Mouse (Mus musculus) kidney, postnatal 14 days (tissue): Measurements from ENCODE around the gene Capn7.

Experiments
- DNase-seq: peaks from one replicate; pipeline ENCODE4 v3.0.0; 2022; ENCODE audit warnings: mixed read lengths

The Capn7 gene

GRCm38 (mm10) chr14:31336369-31337155, at the start of gene Capn7:
Gene Capn7 (plus strand): TSS chr14:31336638.
- DNase-seq: peak; percentile 98

GRCm38 (mm10) chr14:31313192-31313591, 23.2 kb upstream of the Capn7 start:
- DNase-seq: no peak

GRCm38 (mm10) chr14:31316613-31317012, 19.8 kb upstream of the Capn7 start:
- DNase-seq: no peak

GRCm38 (mm10) chr14:31317754-31318153, 18.7 kb upstream of the Capn7 start:
- no peak for DNase-seq

- no peak for DNase-seq
Measured at GRCm38 (mm10) chr14:31319546-31319945, 16.9 kb upstream of the Capn7 start.

DNA sequence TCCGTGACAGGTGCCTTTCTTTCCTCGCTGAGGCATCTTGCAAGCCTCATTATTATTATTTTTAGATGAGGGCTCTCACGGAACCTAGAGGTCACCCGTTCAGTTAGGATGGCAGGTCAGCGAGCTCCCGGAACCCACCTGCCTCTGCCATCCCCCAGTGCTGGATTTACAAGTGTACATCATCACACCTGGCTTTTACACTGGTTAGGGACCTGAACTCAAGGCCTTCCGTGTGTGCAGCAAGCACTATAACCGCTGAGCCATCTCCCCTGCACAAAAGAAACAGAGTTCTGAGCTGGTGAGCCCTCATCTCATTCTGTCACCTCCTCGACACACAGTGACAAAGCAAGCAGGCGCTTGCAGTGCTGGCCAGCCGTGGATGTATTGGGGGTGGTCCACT, 15.3 kb upstream of the Capn7 start:
- no peak for DNase-seq

DNA sequence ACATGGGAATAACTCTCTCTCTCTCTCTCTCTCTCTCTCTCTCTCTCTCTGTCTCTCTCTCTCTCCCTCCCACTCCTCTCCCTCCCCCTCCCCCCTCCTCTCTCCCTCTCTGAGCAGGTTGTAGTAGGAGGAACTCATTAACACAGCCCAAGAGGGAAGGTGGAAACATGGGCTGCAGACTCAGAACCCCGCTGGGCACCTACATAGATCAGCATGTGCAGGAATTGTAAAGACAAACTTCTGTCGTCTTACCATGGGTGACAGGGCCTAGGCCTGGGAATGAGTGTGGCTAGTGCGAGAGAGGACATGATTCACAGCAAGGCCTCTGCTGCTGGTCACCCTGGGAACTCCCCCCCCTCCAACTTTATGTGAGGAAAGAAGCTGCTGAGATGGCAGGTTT, 14.2 kb upstream of the Capn7 start:
- DNase-seq: no peak

GRCm38 (mm10) chr14:31323189-31323588, 13.2 kb upstream of the Capn7 start:
- peak; percentile 48 for DNase-seq

DNA sequence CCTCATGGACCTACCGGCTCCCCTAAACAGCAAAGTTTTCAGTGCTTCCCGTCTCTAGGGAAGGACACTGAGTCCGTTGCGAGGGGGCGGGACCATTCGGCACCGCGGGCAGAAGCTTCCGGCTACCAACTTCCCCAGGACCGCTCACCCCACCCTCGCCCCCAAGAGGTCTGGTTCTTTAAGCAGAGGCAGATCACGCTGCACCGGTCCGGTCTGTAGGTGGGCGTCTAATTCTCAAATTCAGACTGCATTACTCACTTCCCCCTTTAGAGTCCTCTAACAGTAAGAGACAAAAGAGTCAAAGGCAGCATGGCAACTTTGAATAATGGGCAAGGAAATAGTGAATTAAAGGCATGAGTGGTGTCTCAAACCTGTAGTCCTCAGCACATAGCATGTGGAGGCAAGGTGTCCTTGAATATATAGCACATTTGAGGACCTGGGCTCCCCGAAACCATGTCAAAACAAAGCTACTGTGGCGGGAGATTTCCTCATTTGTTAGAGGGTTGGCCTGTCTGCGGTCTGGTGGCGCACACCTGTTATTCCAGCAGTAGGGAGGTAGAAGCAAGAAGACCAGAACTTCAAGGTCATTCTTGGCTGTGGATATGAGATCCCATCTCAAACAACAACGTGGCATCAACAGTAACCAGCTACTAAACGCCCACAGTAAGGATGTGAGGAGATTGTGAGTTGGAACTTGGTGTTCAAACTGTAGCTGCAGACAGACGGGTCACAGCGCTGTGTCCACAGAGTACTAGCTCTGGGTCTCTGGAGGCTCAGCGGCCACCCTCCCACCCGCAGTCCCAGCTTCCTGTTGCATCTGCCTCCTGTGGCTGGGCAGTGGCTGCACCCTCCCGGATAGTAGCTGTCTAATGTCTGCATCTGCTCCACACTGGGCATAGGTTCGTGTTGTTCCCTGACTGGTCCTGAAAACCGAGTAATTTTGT, 12.3 kb upstream of the Capn7 start, which contains the start of gene Dnah1:
Dnah1 (minus strand) TSS at position 48 of the 944 bp plus-strand sequence.
- DNase-seq: peak; percentile 60

- DNase-seq: no peak
Measured at GRCm38 (mm10) chr14:31324851-31325250, 11.6 kb upstream of the Capn7 start.

DNA sequence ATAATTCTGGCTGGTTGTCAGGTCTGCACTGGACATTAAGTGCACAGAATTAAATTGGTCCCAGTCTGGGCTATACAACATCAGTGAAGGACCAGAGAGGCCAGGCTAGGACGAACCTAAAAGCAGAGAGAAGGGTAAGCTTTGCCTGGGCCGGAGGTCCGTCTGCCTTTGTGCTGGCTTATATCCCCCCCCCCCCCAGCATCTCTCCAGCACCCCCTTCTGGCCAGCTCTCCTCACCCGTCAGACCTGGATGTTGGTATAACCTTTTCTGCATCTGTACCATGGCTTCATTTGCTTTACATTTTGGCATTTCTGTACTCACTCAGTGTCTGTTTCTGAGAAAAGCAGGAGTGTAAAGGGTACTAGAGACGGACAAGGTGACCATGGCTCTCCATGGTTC, 10.9 kb upstream of the Capn7 start:
- no peak for DNase-seq

DNA sequence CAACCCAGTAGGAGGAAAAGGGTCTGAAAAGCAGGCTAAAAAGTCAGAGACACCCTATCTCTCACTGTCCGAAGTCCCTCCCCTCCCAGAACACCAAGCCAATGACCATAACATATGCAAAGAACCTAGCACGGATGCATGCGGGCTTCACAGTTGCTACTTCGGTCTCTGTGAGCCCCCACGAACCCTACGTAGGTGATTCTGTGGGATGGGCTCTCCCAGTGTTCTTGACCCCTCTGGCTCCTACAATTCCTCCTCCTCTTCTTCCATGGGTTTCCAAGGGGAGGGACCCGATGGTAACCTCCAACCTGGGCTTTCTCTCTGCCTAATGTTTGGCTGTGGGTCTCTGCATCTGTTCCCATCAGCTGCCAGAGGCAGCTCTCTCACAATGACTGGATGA, 9.7 kb upstream of the Capn7 start:
- no peak for DNase-seq

GRCm38 (mm10) chr14:31327196-31327595, 9.2 kb upstream of the Capn7 start:
- DNase-seq: no peak

GRCm38 (mm10) chr14:31327681-31328080, 8.8 kb upstream of the Capn7 start:
- no peak for DNase-seq

DNA sequence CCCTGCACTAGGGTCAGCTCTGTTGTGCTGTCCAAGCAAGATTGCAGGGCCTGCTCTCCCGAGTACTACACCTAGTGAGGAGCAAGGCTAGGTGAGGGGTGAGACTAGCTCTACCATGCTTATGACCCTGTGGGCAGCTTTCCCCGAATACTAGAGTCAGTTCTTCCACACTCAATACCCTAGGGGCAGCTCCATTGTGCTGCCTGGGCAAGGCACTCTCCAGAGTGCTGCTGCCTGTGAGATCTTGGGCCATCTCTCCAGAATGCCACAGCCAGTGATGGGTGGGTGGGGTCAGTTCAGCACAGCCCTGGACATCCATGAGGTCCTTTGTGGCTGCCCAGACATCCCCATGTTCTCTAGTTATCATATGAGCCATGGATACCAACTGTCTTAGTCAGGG, 6.7 kb upstream of the Capn7 start:
- no peak for DNase-seq

DNA sequence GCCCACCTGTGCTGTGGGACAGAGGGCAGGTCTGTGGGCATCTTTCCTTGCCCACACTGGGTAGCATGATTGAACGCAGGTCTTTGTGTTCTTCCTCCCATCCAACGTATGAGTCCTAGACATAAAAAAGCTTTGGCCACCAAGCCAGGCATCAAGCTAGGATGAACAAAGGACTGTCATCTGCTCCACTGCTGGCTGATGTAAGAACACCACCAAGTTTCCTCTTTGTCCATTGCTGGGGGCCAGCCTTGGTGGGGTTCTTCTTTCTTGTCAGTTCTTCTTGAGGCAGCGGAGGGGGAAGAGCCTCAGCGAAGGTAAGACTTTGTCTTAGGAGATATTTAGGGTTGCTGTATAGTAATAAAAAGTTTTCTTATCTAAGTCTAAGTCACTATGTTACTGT, 5.5 kb upstream of the Capn7 start:
- DNase-seq: no peak

GRCm38 (mm10) chr14:31335765-31336164, 673 bp upstream of the Capn7 start:
- no peak for DNase-seq

GRCm38 (mm10) chr14:31337406-31337805, 968 bp downstream of the Capn7 start:
- no peak for DNase-seq

- no peak for DNase-seq
Measured at GRCm38 (mm10) chr14:31337947-31338346, 1.5 kb downstream of the Capn7 start.

DNA sequence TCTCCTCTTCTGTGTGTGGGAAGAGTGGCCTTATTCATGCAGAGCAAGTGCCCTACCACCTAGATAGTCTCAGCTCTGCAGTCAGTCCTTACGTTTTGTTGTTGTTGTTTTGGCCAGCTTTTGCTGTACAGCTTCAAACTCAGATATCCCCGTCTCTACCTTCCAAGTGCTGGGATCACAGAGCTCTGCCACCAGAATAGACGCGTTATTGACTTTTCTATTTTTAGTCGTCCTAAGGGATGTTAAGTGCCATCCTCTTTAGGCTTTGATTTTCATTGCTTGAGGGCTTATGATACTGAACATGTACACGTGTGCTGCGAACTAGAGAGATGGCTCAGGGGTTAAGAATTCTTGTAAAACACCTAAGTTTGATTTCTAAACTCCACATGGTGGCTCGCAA, 6.8 kb downstream of the Capn7 start:
- no peak for DNase-seq

DNA sequence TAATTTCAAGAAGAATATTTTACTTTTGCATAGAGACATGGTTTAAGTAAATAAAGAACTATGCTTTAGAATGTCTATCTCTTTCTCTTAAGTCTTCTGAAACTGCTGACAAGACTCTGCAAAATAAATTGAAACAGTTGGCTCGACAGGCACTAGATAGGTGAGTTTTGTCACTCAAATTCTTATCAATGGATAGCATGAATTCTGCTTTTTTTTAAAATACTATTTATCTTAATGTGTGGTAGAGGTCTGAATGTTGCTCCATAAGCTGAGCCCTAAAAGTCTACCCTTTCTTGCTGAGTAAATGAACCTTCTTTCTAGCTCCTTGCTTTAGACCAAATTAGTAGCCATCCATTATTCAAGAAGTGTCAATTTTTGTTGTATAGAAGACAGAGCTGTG, 8.9 kb downstream of the Capn7 start:
- DNase-seq: no peak

DNA sequence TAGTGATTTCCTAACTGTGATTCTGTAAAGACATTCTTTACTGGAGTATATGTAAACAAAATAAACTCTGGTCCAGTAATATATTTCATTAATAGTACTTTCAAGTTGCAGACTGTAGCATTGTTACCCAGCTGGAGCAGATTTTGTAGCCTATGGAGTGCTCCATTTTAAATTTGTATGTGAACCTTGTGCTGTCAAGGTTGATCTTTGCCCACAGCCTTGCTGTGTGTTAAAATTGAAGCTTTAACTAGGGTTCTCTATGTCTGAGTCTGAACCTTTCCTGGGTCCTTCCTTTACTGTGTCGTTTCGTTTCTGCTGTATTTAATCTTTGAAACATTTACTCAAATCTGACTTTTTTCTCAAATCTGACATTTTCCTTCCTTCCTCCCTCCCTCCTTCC, 25.8 kb downstream of the Capn7 start:
- no peak for DNase-seq

- no peak for DNase-seq
Measured at GRCm38 (mm10) chr14:31364589-31364988, 28.2 kb downstream of the Capn7 start.

- peak; percentile 72 for DNase-seq
Measured at GRCm38 (mm10) chr14:31365350-31365749, 28.9 kb downstream of the Capn7 start.
